Mouse (Mus musculus): Measurements from ENCODE around the gene Ddr1. TPM values are rescaled to one million over a fixed set of nuclear protein-coding genes. Genes with fewer than 3 reads are reported as not detected.

The Ddr1 gene
- polyA plus RNA-seq, 1 experiment from 2014 or later: 21.9 TPM

- no peak for DNase-seq (ENCODE audit: low spot score)
- H3K36me3 ChIP-seq: no peaks in the 10 kb centered on the region
- no peaks in the 10 kb centered on the region for H3K9me3 ChIP-seq (replicated peaks)
- H3K27ac ChIP-seq: no peak overlapping the region
- H3K4me3 ChIP-seq: no peak overlapping the region
- 42% methylated on average over 5 of the region's 5 CpGs for WGBS
- peaks cover 20% of the 10 kb centered on the region for H3K27me3 ChIP-seq (ENCODE audit: low read depth, poor library complexity, severe bottlenecking)
- H3K4me1 ChIP-seq: peaks cover 4% of the 10 kb centered on the region
Measured at GRCm38 (mm10) chr17:35636363-35636762, 68.1 kb downstream of the Ddr1 start.

DNA sequence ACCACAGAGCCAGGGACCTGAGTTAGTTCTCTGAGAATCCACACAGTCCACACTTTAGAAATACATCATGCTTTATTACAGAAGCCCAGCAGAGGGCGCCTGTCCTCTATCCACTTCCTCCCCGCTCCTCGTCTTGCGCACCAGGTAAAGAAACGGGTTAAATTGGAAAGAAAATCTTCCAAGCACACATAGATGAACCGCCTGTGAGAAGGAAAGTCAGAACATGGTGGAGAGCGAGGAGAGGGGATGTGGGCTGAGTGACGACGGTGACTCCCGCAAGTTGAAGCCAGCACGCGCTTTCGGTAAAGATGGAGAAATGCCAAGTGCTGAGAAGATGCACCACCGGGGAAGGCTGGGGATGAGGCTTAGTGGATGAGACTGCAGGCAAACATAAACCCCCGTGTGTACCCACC lies 68.7 kb downstream of the Ddr1 start:
- Histone ChIP-seq H3K9me3 (replicated peaks) (no peaks in the 10 kb centered on the region), H3K36me3 (no peaks in the 10 kb centered on the region), H3K4me3 (peak overlapping the region; percentile 42), H3K27ac (no peak overlapping the region), H3K4me1 (peaks cover 4% of the 10 kb centered on the region), H3K27me3 (ENCODE audit: low read depth, poor library complexity, severe bottlenecking) (peaks cover 19% of the 10 kb centered on the region)
- DNase-seq (ENCODE audit: low spot score): peak; percentile 79
- 6% methylated on average over 15 of the region's 15 CpGs for WGBS

GRCm38 (mm10) chr17:35635202-35635601 lies 69.2 kb downstream of the Ddr1 start:
- H3K4me1 ChIP-seq: peaks cover 4% of the 10 kb centered on the region
- no peak overlapping the region for H3K4me3 ChIP-seq
- 79% methylated on average over 3 of the region's 3 CpGs for WGBS
- no peaks in the 10 kb centered on the region for H3K36me3 ChIP-seq
- peaks cover 19% of the 10 kb centered on the region for H3K27me3 ChIP-seq (ENCODE audit: low read depth, poor library complexity, severe bottlenecking)
- no peaks in the 10 kb centered on the region for H3K9me3 ChIP-seq (replicated peaks)
- no peak for DNase-seq (ENCODE audit: low spot score)
- H3K27ac ChIP-seq: no peak overlapping the region

GRCm38 (mm10) chr17:35633992-35634391 lies 70.4 kb downstream of the Ddr1 start:
- Histone ChIP-seq H3K4me1 (peaks cover 4% of the 10 kb centered on the region), H3K4me3 (no peak overlapping the region), H3K9me3 (replicated peaks) (no peaks in the 10 kb centered on the region), H3K36me3 (no peaks in the 10 kb centered on the region), H3K27ac (no peak overlapping the region), H3K27me3 (ENCODE audit: low read depth, poor library complexity, severe bottlenecking) (peaks cover 19% of the 10 kb centered on the region)
- 37% methylated on average over 1 of the region's 1 CpGs for WGBS
- no peak for DNase-seq (ENCODE audit: low spot score)

Other genes starting within 250 kb of the Ddr1 start
- 0.51 and 0.53 TPM in 2 replicates for gene H2-Q10, start 234.5 kb downstream of the Ddr1 start, polyA plus RNA-seq (2016; fragmentation: Nextera tagmentation; extraction: Ambion mirVana)
- gene Pou5f1, start 198.6 kb downstream of the Ddr1 start, polyA plus RNA-seq (2016; fragmentation: Nextera tagmentation; extraction: Ambion mirVana): not detected in 2 replicates
- 38.8 and 52.0 TPM in 2 replicates for gene Tcf19, start 187.8 kb downstream of the Ddr1 start, polyA plus RNA-seq (2016; fragmentation: Nextera tagmentation; extraction: Ambion mirVana)
- gene Cchcr1, start 187.5 kb downstream of the Ddr1 start, polyA plus RNA-seq (2016; fragmentation: Nextera tagmentation; extraction: Ambion mirVana): 24.9 and 25.5 TPM in 2 replicates
- 1.4 TPM in 2 replicates for gene Psors1c2, start 171.4 kb downstream of the Ddr1 start, polyA plus RNA-seq (2016; fragmentation: Nextera tagmentation; extraction: Ambion mirVana)
- gene Cdsn, start 152.5 kb downstream of the Ddr1 start, polyA plus RNA-seq (2016; fragmentation: Nextera tagmentation; extraction: Ambion mirVana): not detected in 2 replicates
- gene 2300002M23Rik, start 137.2 kb downstream of the Ddr1 start, polyA plus RNA-seq (2016; fragmentation: Nextera tagmentation; extraction: Ambion mirVana): not detected in 2 replicates
- not detected in 2 replicates for gene Sfta2, start 103.1 kb downstream of the Ddr1 start, polyA plus RNA-seq (2016; fragmentation: Nextera tagmentation; extraction: Ambion mirVana)
- gene Gm9573, start 78.0 kb downstream of the Ddr1 start, polyA plus RNA-seq (2016; fragmentation: Nextera tagmentation; extraction: Ambion mirVana): not detected in 2 replicates
- gene Mucl3, start 60.9 kb downstream of the Ddr1 start, polyA plus RNA-seq (2016; fragmentation: Nextera tagmentation; extraction: Ambion mirVana): 0.08 and 0.24 TPM in 2 replicates
- 21.1 and 21.5 TPM in 2 replicates for gene Vars2, start 37.0 kb downstream of the Ddr1 start, polyA plus RNA-seq (2016; fragmentation: Nextera tagmentation; extraction: Ambion mirVana)
- 67.0 and 72.4 TPM in 2 replicates for gene Gtf2h4, start 30.9 kb downstream of the Ddr1 start, polyA plus RNA-seq (2016; fragmentation: Nextera tagmentation; extraction: Ambion mirVana)
- 4.5 and 5.5 TPM in 2 replicates for gene Ier3, start 117.1 kb upstream of the Ddr1 start, polyA plus RNA-seq (2016; fragmentation: Nextera tagmentation; extraction: Ambion mirVana)
- gene Flot1, start 118.6 kb upstream of the Ddr1 start, polyA plus RNA-seq (2016; fragmentation: Nextera tagmentation; extraction: Ambion mirVana): 43.0 and 49.7 TPM in 2 replicates
- gene Tubb5, start 133.7 kb upstream of the Ddr1 start, polyA plus RNA-seq (2016; fragmentation: Nextera tagmentation; extraction: Ambion mirVana): 1,509 and 1,575 TPM in 2 replicates
- 23.2 and 27.3 TPM in 2 replicates for gene Mdc1, start 136.9 kb upstream of the Ddr1 start, polyA plus RNA-seq (2016; fragmentation: Nextera tagmentation; extraction: Ambion mirVana)
- 61.7 and 67.1 TPM in 2 replicates for gene Nrm, start 156.7 kb upstream of the Ddr1 start, polyA plus RNA-seq (2016; fragmentation: Nextera tagmentation; extraction: Ambion mirVana)
- 21.4 and 22.1 TPM in 2 replicates for gene Ppp1r18, start 161.0 kb upstream of the Ddr1 start, polyA plus RNA-seq (2016; fragmentation: Nextera tagmentation; extraction: Ambion mirVana)
- 58.4 and 62.4 TPM in 2 replicates for gene Dhx16, start 175.2 kb upstream of the Ddr1 start, polyA plus RNA-seq (2016; fragmentation: Nextera tagmentation; extraction: Ambion mirVana)
- 23.2 and 27.6 TPM in 2 replicates for gene 2310061I04Rik, start 192.8 kb upstream of the Ddr1 start, polyA plus RNA-seq (2016; fragmentation: Nextera tagmentation; extraction: Ambion mirVana)
- gene Atat1, start 205.5 kb upstream of the Ddr1 start, polyA plus RNA-seq (2016; fragmentation: Nextera tagmentation; extraction: Ambion mirVana): 104 and 131 TPM in 2 replicates
- gene Mrps18b, start 211.8 kb upstream of the Ddr1 start, polyA plus RNA-seq (2016; fragmentation: Nextera tagmentation; extraction: Ambion mirVana): 87.6 and 122 TPM in 2 replicates
- 52.9 and 63.4 TPM in 2 replicates for gene Ppp1r10, start 211.8 kb upstream of the Ddr1 start, polyA plus RNA-seq (2016; fragmentation: Nextera tagmentation; extraction: Ambion mirVana)